Mouse (Mus musculus) liver, embryonic 14.5 days (tissue): ENCODE results near the gene Whrn. TPM values are rescaled to one million over a fixed set of nuclear protein-coding genes. Genes with fewer than 3 reads are reported as not detected.

Experiments used
- ATAC-seq: fragments of 200-750 bp; cut with Nextera tagmentation; 2 replicates; pipeline ENCODE4 v1.8.0; 2017; ENCODE audit warnings: moderate number of reproducible peaks, mild to moderate bottlenecking, moderate library complexity; ENCODE audit not compliant: insufficient read depth
- DNase-seq, 3 experiments: peaks; one replicate each; pipeline ENCODE4 v3.0.0-alpha.2; 2012 to 2013; ENCODE audit warnings: low read depth in 3 of 3, low spot score in 3 of 3
- H3K27ac ChIP-seq: fragments of 300-500 bp; sonication (generic); 2 replicates; pipeline ENCODE4 v1.5.1; 2014; ENCODE audit warnings: moderate library complexity, mild to moderate bottlenecking, control low read depth, inconsistent platforms
- H3K27me3 ChIP-seq: fragments of 300-500 bp; sonication (generic); 2 replicates; pipeline ENCODE4 v1.6.1; 2014; ENCODE audit warnings: mild to moderate bottlenecking, low read length, moderate library complexity; ENCODE audit not compliant: control insufficient read depth, insufficient read depth
- H3K36me3 ChIP-seq: fragments of 300-500 bp; sonication (generic); replicated peaks from 2 replicates; pipeline ENCODE4 v1.6.1; 2014; ENCODE audit warnings: low read depth; ENCODE audit not compliant: control insufficient read depth, insufficient read depth
- H3K4me1 ChIP-seq, 2 experiments: fragments of 200-500 bp in 1 of 2; fragments of 300-500 bp in 1 of 2; sonication (generic) in 1 of 2; replicated peaks; 2 replicates each; pipeline ENCODE4 v1.6.1; 2012 to 2014; ENCODE audit warnings: antibody characterized with exemption in 1 of 2, inconsistent platforms in 1 of 2, low read length in 1 of 2; ENCODE audit not compliant: control insufficient read depth in 2 of 2, insufficient read depth in 2 of 2
- H3K4me2 ChIP-seq: fragments of 300-500 bp; sonication (generic); 2 replicates; pipeline ENCODE4 v1.6.1; 2014; ENCODE audit warnings: low read depth, mild to moderate bottlenecking, control low read depth, moderate library complexity
- H3K4me3 ChIP-seq, 2 experiments: fragments of 200-500 bp in 1 of 2; fragments of 300-500 bp in 1 of 2; sonication (generic) in 1 of 2; 2 replicates each; pipeline ENCODE4 v1.5.1; 2012 to 2014; ENCODE audit warnings: low read depth in 2 of 2, low read length in 2 of 2, mild to moderate bottlenecking in 2 of 2, control low read depth in 1 of 2, inconsistent platforms in 1 of 2, moderate library complexity in 1 of 2; ENCODE audit not compliant: insufficient read depth in 1 of 2
- H3K9ac ChIP-seq: fragments of 300-500 bp; sonication (generic); replicated peaks from 2 replicates; pipeline ENCODE4 v1.6.1; 2014; ENCODE audit warnings: mild to moderate bottlenecking, control low read depth, moderate library complexity
- H3K9me3 ChIP-seq: fragments of 300-500 bp; sonication (generic); 2 replicates; pipeline ENCODE4 v1.6.1; 2016; ENCODE audit warnings: low read length, mixed read lengths; ENCODE audit not compliant: control insufficient read depth
- CTCF ChIP-seq: IDR thresholded peaks from 2 replicates; pipeline ENCODE4 v1.5.1; 2016; ENCODE audit warnings: antibody characterized with exemption, low read depth, control low read depth
- EP300 ChIP-seq: IDR thresholded peaks from 2 replicates; pipeline ENCODE4 v1.6.1; 2016; ENCODE audit warnings: antibody characterized with exemption, low read depth
- WGBS: fragments of 180-500 bp; shearing (Covaris S2); extraction: QIAGEN DNeasy Blood & Tissue Kit; methylation state at CpG from one replicate; pipeline ENCODE4 v1.1.7; 2014; ENCODE audit not compliant: insufficient replicate concordance; 5-methylcytosine and 5-hydroxymethylcytosine counted together
- polyA plus RNA-seq, 2 experiments: library from polyadenylated mRNA; depleted of rRNA in 1 of 2; stranded (reverse) in 1 of 2; unstranded in 1 of 2; fragments of >200 nt; fragmentation: Nextera tagmentation in 1 of 2; extraction: Ambion mirVana in 1 of 2; gene quantifications; 2 replicates each; pipeline versions ENCODE4 v1.2.1 to v1.2.3; 2012 to 2014

Whrn gene
- polyA plus RNA-seq, 2 experiments: 0.29 to 0.61 TPM

GRCm38 (mm10) chr4:63403040-63403959 is 92.5 kb downstream of the Whrn start, which contains the start of gene Akna:
Akna (minus strand) TSS chr4:63403354.
- Histone ChIP-seq H3K4me2 (peak within 1 kb of the TSS; percentile 45), H3K9me3 (no peaks in the 10 kb centered on the region), H3K9ac (peak within 1 kb of the TSS; percentile 31), H3K36me3 (no peaks in the 10 kb centered on the region), H3K27me3 (no peaks in the 10 kb centered on the region), H3K4me3 (peak within 1 kb of the TSS; percentile 33 to 43), H3K27ac (no peak within 1 kb of the TSS), H3K4me1 (peaks cover 22 to 54% of the 10 kb centered on the region in 2 experiments; a peak in 3 of 4 replicates)
- 18% methylated on average over 17 of the region's 17 CpGs for WGBS
- DNase-seq (no peak), ATAC-seq (peak; percentile 44)
- TF ChIP-seq CTCF: no peak
- no peak for TF ChIP-seq EP300

GRCm38 (mm10) chr4:63402558-63402957 is 93.2 kb downstream of the Whrn start:
- ATAC-seq (no peak), DNase-seq (no peak)
- peaks cover 22 to 54% of the 10 kb centered on the region in 2 experiments; a peak in 3 of 4 replicates for H3K4me1 ChIP-seq
- H3K27ac ChIP-seq: no peak overlapping the region
- H3K4me3 ChIP-seq: peak overlapping the region; percentile 33 to 43
- no peaks in the 10 kb centered on the region for H3K27me3 ChIP-seq
- no peaks in the 10 kb centered on the region for H3K36me3 ChIP-seq
- WGBS: 46% methylated on average over 6 of the region's 6 CpGs
- peak overlapping the region; percentile 45 for H3K4me2 ChIP-seq
- H3K9me3 ChIP-seq: no peaks in the 10 kb centered on the region
- TF ChIP-seq CTCF: no peak
- TF ChIP-seq EP300: no peak
- peak overlapping the region; percentile 31 for H3K9ac ChIP-seq

- Histone ChIP-seq H3K27ac (no peak overlapping the region; the same call in 1 of the 2 replicates), H3K36me3 (no peaks in the 10 kb centered on the region), H3K9ac (no peak overlapping the region), H3K4me3 (peak overlapping the region in 1 of 2 experiments; percentile 43; a peak in 2 of 4 replicates), H3K4me1 (peaks cover 22 to 54% of the 10 kb centered on the region in 2 experiments; a peak in 3 of 4 replicates), H3K27me3 (no peaks in the 10 kb centered on the region), H3K4me2 (no peak overlapping the region; the same call in 1 of the 2 replicates), H3K9me3 (no peaks in the 10 kb centered on the region)
- TF ChIP-seq CTCF (no peak), EP300 (peak; percentile 46; the same call in 1 of the 2 replicates)
- WGBS: 57% methylated on average over 10 of the region's 10 CpGs
- DNase-seq (no peak), ATAC-seq (peak; percentile 50; the same call in 1 of the 2 replicates)
Observed at GRCm38 (mm10) chr4:63402056-63402455, 93.7 kb downstream of the Whrn start.

GRCm38 (mm10) chr4:63401620-63402019 is 94.2 kb downstream of the Whrn start:
- H3K9ac ChIP-seq: no peak overlapping the region
- WGBS: 25% methylated on average over 6 of the region's 6 CpGs
- H3K4me2 ChIP-seq: no peak overlapping the region; the same call in 1 of the 2 replicates
- no peak for ATAC-seq
- no peaks in the 10 kb centered on the region for H3K36me3 ChIP-seq
- H3K4me3 ChIP-seq: no peak overlapping the region
- peaks cover 22 to 54% of the 10 kb centered on the region in 2 experiments; a peak in 3 of 4 replicates for H3K4me1 ChIP-seq
- DNase-seq: no peak
- TF ChIP-seq EP300: no peak
- no peak for TF ChIP-seq CTCF
- H3K9me3 ChIP-seq: no peaks in the 10 kb centered on the region
- H3K27ac ChIP-seq: no peak overlapping the region; the same call in 1 of the 2 replicates
- no peaks in the 10 kb centered on the region for H3K27me3 ChIP-seq
